Mouse (Mus musculus): ENCODE measurements at regions not wholly inside any gene's neighbourhood (a gene's known extent, or its start where the extent isn't known, plus 50 kb on each side); places are given as distances from the start of the nearest gene placed in this dataset.

DNA sequence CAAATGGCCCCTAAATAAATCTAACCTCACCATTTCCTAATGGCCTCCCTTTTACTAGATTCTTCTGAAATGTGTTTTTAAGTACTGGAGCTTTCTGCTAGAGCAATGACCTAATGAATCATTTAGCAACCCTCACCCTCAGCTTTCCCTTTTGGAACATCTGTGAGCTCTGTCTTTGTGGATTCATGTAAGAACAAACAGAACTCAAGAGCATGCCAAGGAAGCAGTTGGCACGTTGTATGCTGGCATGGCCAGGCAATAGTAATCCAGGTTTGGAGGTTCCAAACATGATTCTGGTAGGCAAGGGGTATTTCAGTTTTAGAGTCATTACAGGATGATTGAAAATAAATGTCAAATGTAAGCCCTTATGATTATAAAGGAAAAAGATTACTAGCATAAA, 240.9 kb upstream of the Tbl1xr1 start:
- Histone ChIP-seq H3K9ac (ENCODE audit: insufficient read depth, low read depth) (no peak overlapping the region), H3K9me3 (replicated peaks; ENCODE audit: low read length) (no peaks in the 10 kb centered on the region)
- dilution Hi-C loops (cut with MboI; ENCODE audit: extremely low pct_ligation_motif_present, extremely low pct_unique_long_range_greater_than_20kb, low sequenced_read_pairs) = no loop called here

DNA sequence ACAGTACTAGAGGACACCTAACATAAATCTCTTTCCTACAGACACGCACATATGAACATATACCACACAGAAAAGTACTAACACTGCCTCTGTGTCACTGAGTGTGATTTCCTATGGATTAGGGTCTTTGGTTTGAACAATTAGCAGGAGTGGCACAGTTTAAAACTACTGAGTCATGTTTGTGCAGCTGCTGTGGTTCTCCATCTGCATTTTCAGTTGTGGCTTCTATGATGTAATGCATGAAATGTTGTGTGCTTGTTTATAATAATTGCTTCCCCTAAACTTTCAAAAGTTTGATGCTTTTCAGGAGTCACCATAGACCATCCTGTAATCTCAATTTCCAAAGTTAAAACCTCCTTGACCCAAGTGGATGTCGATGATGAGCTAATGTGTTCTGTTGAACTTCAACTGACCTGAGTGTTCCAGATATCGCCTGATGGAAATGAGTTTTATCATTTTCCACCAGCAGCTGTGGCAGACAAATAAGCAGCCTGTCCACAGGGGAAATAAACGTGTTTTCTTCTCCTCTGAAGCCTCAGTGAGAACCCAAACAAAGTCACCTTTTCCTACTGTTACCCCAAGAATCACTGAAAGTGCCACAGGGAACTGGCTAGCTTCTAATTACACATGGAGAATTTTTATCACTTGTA, 239.0 kb upstream of the Tbl1xr1 start:
- TF ChIP-seq ZC3H11A (IDR thresholded peaks at IDR 0.05; ENCODE audit: low read depth, low read length) (no peak), ETS1 (conservative IDR thresholded peaks at IDR 0.05; ENCODE audit: low read depth, low read length) (no peak), IRF4 (IDR thresholded peaks at IDR 0.05; ENCODE audit: low read depth, low read length) (no peak), RAD21 (IDR thresholded peaks at IDR 0.05; ENCODE audit: low read depth, low read length) (no peak), KAT2A (IDR thresholded peaks at IDR 0.05; ENCODE audit: insufficient replicate concordance, low read length) (no peak), SIN3A (IDR thresholded peaks at IDR 0.05; ENCODE audit: low read length) (no peak), MAZ (IDR thresholded peaks at IDR 0.05; ENCODE audit: low read depth, low read length) (no peak), ZNF384 (IDR thresholded peaks at IDR 0.05; ENCODE audit: low read depth, low read length) (no peak), HCFC1 (IDR thresholded peaks at IDR 0.05; ENCODE audit: low read depth, low read length) (no peak), NELFE (IDR thresholded peaks at IDR 0.05; ENCODE audit: low read depth, low read length) (no peak), PAX5 (IDR thresholded peaks at IDR 0.05; ENCODE audit: low read length) (no peak), TCF12 (IDR thresholded peaks at IDR 0.05; ENCODE audit: low read depth, low read length) (no peak), ELF1 (IDR thresholded peaks at IDR 0.05; ENCODE audit: low read depth, low read length) (no peak), MAX (IDR thresholded peaks at IDR 0.05; ENCODE audit: low read length) (no peak), MYC (IDR thresholded peaks at IDR 0.05; ENCODE audit: low read depth, low read length) (no peak)
- in situ Hi-C loops (cut with MboI; ENCODE audit: low pct_ligation_motif_present, low pct_unique_long_range_greater_than_20kb, low sequenced_read_pairs) (no loop called here), dilution Hi-C loops (cut with MboI; ENCODE audit: extremely low pct_ligation_motif_present, extremely low pct_unique_long_range_greater_than_20kb, low sequenced_read_pairs) (no loop called here)
- H3K4me1 ChIP-seq (ENCODE audit: control insufficient read depth in 1 of 2, insufficient read depth in 2 of 2) = peaks cover 11 to 33% of the 10 kb centered on the region in 2 experiments
- H3K9me3 ChIP-seq (replicated peaks; ENCODE audit: low read length) = no peaks in the 10 kb centered on the region
- peak; percentile 13 for DNase-seq (ENCODE audit: extremely low read depth)
- no peak overlapping the region for H3K4me3 ChIP-seq (replicated peaks in 1 of 3; ENCODE audit: low read depth in 2 of 3, low read length in 2 of 3, poor library complexity in 1 of 3)
- no peaks in the 10 kb centered on the region for H3K27me3 ChIP-seq (replicated peaks)
- no peaks in the 10 kb centered on the region for H3K79me2 ChIP-seq (replicated peaks; ENCODE audit: control insufficient read depth, extremely low read depth, insufficient read depth, poor library complexity, severe bottlenecking)
- H3K9ac ChIP-seq (ENCODE audit: insufficient read depth, low read depth) = no peak overlapping the region
- no peak overlapping the region for H3K27ac ChIP-seq (ENCODE audit: insufficient read depth, low read depth)
- H3K36me3 ChIP-seq (replicated peaks in 1 of 2; ENCODE audit: control insufficient read depth in 1 of 2, insufficient read depth in 1 of 2, low read length in 1 of 2) = no peaks in the 10 kb centered on the region
- no peak overlapping the region for H3K4me2 ChIP-seq (ENCODE audit: insufficient read depth, low read depth, poor library complexity, severe bottlenecking)

More for the DNA sequence above, 240.9 kb upstream of the Tbl1xr1 start:
- Histone ChIP-seq H3K36me3 (replicated peaks in 1 of 2; ENCODE audit: control insufficient read depth in 1 of 2, insufficient read depth in 1 of 2, low read length in 1 of 2) (no peaks in the 10 kb centered on the region), H3K4me3 (replicated peaks in 1 of 3; ENCODE audit: low read depth in 2 of 3, low read length in 2 of 3, poor library complexity in 1 of 3) (no peak overlapping the region), H3K4me1 (ENCODE audit: control insufficient read depth in 1 of 2, insufficient read depth in 2 of 2) (peaks cover 4 to 21% of the 10 kb centered on the region in 2 experiments), H3K79me2 (replicated peaks; ENCODE audit: control insufficient read depth, extremely low read depth, insufficient read depth, poor library complexity, severe bottlenecking) (no peaks in the 10 kb centered on the region), H3K27ac (ENCODE audit: insufficient read depth, low read depth) (no peak overlapping the region), H3K27me3 (replicated peaks) (no peaks in the 10 kb centered on the region), H3K4me2 (ENCODE audit: insufficient read depth, low read depth, poor library complexity, severe bottlenecking) (no peak overlapping the region)
- no peak for DNase-seq (ENCODE audit: extremely low read depth)
- TF ChIP-seq E2F4 (IDR thresholded peaks at IDR 0.05; ENCODE audit: insufficient replicate concordance, low read depth, low read length) = no peak
- no peak for TF ChIP-seq IRF4 (IDR thresholded peaks at IDR 0.05; ENCODE audit: low read depth, low read length)
- no peak for TF ChIP-seq MYC (IDR thresholded peaks at IDR 0.05; ENCODE audit: low read depth, low read length)
- no peak for TF ChIP-seq ZMIZ1 (IDR thresholded peaks at IDR 0.05; ENCODE audit: low read depth, low read length)
- TF ChIP-seq CHD1 (IDR thresholded peaks at IDR 0.05; ENCODE audit: low read depth, low read length) = no peak
- no peak for TF ChIP-seq ZKSCAN1 (IDR thresholded peaks at IDR 0.05; ENCODE audit: borderline replicate concordance, low read depth, low read length)
- no peak for TF ChIP-seq HCFC1 (IDR thresholded peaks at IDR 0.05; ENCODE audit: low read depth, low read length)
- TF ChIP-seq ZC3H11A (IDR thresholded peaks at IDR 0.05; ENCODE audit: low read depth, low read length) = no peak
- TF ChIP-seq SMC3 (IDR thresholded peaks at IDR 0.05; ENCODE audit: low read depth, low read length) = no peak
- TF ChIP-seq PAX5 (IDR thresholded peaks at IDR 0.05; ENCODE audit: low read length) = no peak
- TF ChIP-seq KAT2A (IDR thresholded peaks at IDR 0.05; ENCODE audit: insufficient replicate concordance, low read length) = no peak
- no peak for TF ChIP-seq ZNF384 (IDR thresholded peaks at IDR 0.05; ENCODE audit: low read depth, low read length)
- no peak for TF ChIP-seq RAD21 (IDR thresholded peaks at IDR 0.05; ENCODE audit: low read depth, low read length)
- no peak for TF ChIP-seq MAZ (IDR thresholded peaks at IDR 0.05; ENCODE audit: low read depth, low read length)
- TF ChIP-seq USF2 (conservative IDR thresholded peaks at IDR 0.05; ENCODE audit: low read depth, low read length) = no peak
- no peak for TF ChIP-seq MEF2A (IDR thresholded peaks at IDR 0.05; ENCODE audit: borderline replicate concordance, low read depth, low read length)
- in situ Hi-C loops (cut with MboI; ENCODE audit: low pct_ligation_motif_present, low pct_unique_long_range_greater_than_20kb, low sequenced_read_pairs) = no loop called here

Measured in CH12.LX (cell line).